Mouse (Mus musculus): ENCODE results near the gene Mavs. TPM values are rescaled to one million over a fixed set of nuclear protein-coding genes. Genes with fewer than 3 reads are reported as not detected.

Gene Mavs
- 6.7 TPM for polyA plus RNA-seq (2014; fragmentation: Illumina TruSeq; extraction: RNeasy Lipid Tissue Mini Kit (QIAGEN cat#74804); ENCODE audit: low read depth, low replicate concordance)

DNA sequence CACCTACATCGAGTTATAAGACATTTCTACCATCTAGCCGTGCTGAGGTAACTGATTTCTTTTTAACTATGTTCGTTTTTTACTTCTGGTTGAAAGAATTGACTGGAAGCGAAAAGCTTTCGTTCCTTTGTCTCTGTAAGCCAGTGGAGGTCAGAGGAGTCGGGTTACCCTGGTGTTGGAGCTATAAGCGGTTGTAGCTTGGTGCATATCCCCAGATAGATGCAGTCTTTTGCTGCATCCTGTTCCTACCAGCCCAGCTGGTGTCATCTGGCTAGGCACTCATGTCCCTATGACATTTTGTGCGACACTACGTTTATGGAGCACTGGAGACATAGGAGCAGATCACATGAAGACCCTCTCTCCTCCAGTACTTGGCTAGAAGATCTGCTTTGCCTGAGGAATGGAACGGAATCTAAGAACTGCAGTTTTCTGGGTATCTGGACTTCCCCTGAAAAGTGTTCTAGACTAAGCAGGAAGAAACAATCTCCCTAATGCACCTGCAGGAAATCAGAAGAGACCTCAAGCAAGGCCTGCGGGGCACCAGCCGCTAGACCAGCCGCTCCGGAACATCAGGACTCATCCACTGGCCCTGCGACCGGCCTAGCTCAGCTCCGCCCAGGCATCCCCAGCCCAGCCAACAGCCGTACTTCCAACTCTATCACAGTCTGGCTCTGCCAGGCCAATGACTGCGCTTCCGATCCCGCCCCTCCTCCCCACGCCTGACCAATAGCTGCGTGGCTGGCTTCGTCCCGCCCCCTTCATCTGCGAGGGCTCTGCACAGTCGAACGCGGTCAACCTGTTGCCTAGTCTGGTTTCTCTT, at the start of gene Mavs:
Gene Mavs (plus strand): TSS at position 757 of the 820 bp plus-strand sequence.

GRCm38 (mm10) chr2:131186771-131187601, 46.9 kb upstream of the Mavs start, which contains the start of the genes Cdc25b and Spef1:
Gene Cdc25b (plus strand): TSS chr2:131186949.
Gene Spef1 (minus strand): TSS chr2:131187282.

GRCm38 (mm10) chr2:131206778-131207177, 27.1 kb upstream of the Mavs start, which contains the start of gene Ap5s1:
Gene Ap5s1 (plus strand): TSS chr2:131207078.

GRCm38 (mm10) chr2:131262213-131262672, 28.4 kb downstream of the Mavs start, which contains the start of gene Pank2:
Gene Pank2 (plus strand): TSS chr2:131262495.

Other genes with a start within 250 kb of the Mavs start
- gene Gfra4, start 191.0 kb upstream of the Mavs start, polyA plus RNA-seq (2014; fragmentation: Illumina TruSeq; extraction: RNeasy Lipid Tissue Mini Kit (QIAGEN cat#74804); ENCODE audit: low read depth, low replicate concordance), result 0.47 TPM
- gene Adam33, start 170.2 kb upstream of the Mavs start, polyA plus RNA-seq (2014; fragmentation: Illumina TruSeq; extraction: RNeasy Lipid Tissue Mini Kit (QIAGEN cat#74804); ENCODE audit: low read depth, low replicate concordance), result 7.7 TPM
- 0.47 TPM for gene Siglec1, start 147.3 kb upstream of the Mavs start, polyA plus RNA-seq (2014; fragmentation: Illumina TruSeq; extraction: RNeasy Lipid Tissue Mini Kit (QIAGEN cat#74804); ENCODE audit: low read depth, low replicate concordance)
- 0.16 TPM for gene Hspa12b, start 106.8 kb upstream of the Mavs start, polyA plus RNA-seq (2014; fragmentation: Illumina TruSeq; extraction: RNeasy Lipid Tissue Mini Kit (QIAGEN cat#74804); ENCODE audit: low read depth, low replicate concordance)
- gene Gm11037, start 100.6 kb upstream of the Mavs start, polyA plus RNA-seq (2014; fragmentation: Illumina TruSeq; extraction: RNeasy Lipid Tissue Mini Kit (QIAGEN cat#74804); ENCODE audit: low read depth, low replicate concordance), result not detected
- 1.3 TPM for gene 1700037H04Rik, start 74.0 kb upstream of the Mavs start, polyA plus RNA-seq (2014; fragmentation: Illumina TruSeq; extraction: RNeasy Lipid Tissue Mini Kit (QIAGEN cat#74804); ENCODE audit: low read depth, low replicate concordance)
- 17.7 TPM for gene Cenpb, start 54.0 kb upstream of the Mavs start, polyA plus RNA-seq (2014; fragmentation: Illumina TruSeq; extraction: RNeasy Lipid Tissue Mini Kit (QIAGEN cat#74804); ENCODE audit: low read depth, low replicate concordance)
- gene Cdc25b, start 47.1 kb upstream of the Mavs start, polyA plus RNA-seq (2014; fragmentation: Illumina TruSeq; extraction: RNeasy Lipid Tissue Mini Kit (QIAGEN cat#74804); ENCODE audit: low read depth, low replicate concordance), result 5.1 TPM
- 3.2 TPM for gene Spef1, start 46.8 kb upstream of the Mavs start, polyA plus RNA-seq (2014; fragmentation: Illumina TruSeq; extraction: RNeasy Lipid Tissue Mini Kit (QIAGEN cat#74804); ENCODE audit: low read depth, low replicate concordance)
- 3.0 TPM for gene Ap5s1, start 27.0 kb upstream of the Mavs start, polyA plus RNA-seq (2014; fragmentation: Illumina TruSeq; extraction: RNeasy Lipid Tissue Mini Kit (QIAGEN cat#74804); ENCODE audit: low read depth, low replicate concordance)
- 60.7 TPM for gene Pank2, start 28.4 kb downstream of the Mavs start, polyA plus RNA-seq (2014; fragmentation: Illumina TruSeq; extraction: RNeasy Lipid Tissue Mini Kit (QIAGEN cat#74804); ENCODE audit: low read depth, low replicate concordance)
- gene Rnf24, start 118.8 kb downstream of the Mavs start, polyA plus RNA-seq (2014; fragmentation: Illumina TruSeq; extraction: RNeasy Lipid Tissue Mini Kit (QIAGEN cat#74804); ENCODE audit: low read depth, low replicate concordance), result 11.5 TPM

Measured in sigmoid colon, adult 10 weeks (tissue).